Mouse (Mus musculus): ENCODE data around the gene Pgp. TPM values are rescaled to one million over a fixed set of nuclear protein-coding genes. Genes with fewer than 3 reads are reported as not detected.

Pgp gene
- total RNA-seq, 2 experiments from 2014 or later, result 44.0 to 49.2 TPM

DNA sequence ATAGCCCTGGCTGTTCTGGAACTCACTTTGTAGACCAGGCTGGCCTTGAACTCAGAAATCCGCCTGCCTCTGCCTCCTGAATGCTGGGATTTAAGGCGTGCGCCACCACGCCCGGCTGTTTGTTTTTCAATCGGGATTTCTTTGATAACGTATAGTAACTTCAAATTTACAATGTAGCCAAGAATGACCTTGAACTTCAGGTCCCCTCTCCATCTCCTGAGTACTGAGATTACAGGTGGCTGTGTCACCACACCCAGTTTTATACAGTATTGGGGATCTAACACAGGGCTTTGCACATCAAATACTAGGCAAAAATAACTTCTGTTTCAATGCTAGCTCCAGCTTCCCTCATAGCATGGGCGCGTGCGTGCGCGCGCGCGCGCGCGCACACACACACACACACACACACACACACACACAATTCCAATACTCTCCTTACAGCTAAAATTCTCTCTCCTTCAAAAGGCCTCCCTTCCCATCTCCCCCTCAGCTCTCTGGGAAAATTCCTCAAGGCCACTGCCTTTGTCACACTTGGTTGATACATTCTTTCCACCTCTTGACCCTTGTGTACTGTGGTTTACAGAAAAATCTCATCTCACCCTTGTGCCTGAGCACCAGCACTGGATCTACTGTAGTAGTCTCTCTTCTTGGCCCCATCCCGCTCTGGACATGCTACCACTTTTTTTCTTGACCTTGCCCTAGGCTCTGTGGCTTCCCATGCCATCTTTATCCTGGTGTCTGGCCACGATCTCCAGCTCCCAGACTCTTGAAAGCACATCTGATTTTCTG, 11.0 kb downstream of the Pgp start:
- no peak for DNase-seq

DNA sequence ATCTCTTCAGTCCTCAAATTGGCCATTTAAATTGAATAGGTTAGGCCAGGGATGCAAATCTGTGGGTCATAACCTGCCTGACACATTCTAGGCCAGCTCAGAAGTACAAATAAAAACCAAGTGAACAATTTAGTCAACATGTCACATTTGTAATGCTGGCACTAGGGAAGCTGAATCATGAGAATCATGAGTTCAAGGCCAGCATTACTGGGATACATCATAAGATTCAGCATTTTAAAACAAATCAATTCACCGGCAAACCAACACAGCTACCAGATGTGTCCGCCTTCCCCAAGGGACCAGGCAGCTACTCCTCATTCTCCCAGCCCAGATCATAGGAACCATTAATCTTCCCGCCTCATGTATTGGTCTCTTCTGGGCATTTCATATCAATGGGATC, 13.3 kb downstream of the Pgp start:
- DNase-seq, result no peak

DNA sequence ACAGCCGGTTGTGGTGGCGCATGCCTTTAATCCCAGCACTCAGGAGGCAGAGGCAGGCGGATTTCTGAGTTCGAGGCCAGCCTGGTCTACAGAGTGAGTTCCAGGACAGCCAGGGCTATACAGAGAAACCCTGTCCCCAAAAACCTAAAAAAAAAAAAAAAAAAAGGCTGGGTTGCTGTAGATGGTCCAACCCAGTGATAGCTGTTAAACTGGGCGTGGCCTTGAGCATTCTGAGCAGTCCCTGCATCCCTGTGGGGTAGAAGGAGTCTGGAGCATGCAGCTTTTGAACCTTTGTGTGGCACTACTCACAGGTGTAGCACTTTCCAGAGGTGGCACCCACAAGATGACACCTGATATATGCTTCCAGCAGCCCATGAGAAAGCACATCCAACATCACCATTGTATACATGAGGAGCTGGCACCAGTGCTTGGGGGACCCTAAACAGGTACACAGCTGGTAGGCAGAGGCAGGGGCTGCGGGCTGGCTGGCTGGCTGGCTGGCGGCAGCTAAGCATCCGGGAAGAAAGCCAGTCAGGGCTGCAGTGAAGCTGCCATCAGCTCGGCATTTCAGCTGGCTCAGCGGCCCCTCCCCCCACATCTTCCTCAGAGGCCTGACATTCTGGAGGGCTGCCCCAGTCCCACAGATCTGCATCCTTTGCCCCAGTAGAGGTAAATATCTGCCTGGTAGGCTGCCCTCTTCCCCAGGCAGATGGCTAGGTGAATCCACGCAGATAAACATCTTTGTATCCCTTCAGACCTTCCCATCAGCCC, 15.1 kb downstream of the Pgp start:
- DNase-seq, result no peak

DNA sequence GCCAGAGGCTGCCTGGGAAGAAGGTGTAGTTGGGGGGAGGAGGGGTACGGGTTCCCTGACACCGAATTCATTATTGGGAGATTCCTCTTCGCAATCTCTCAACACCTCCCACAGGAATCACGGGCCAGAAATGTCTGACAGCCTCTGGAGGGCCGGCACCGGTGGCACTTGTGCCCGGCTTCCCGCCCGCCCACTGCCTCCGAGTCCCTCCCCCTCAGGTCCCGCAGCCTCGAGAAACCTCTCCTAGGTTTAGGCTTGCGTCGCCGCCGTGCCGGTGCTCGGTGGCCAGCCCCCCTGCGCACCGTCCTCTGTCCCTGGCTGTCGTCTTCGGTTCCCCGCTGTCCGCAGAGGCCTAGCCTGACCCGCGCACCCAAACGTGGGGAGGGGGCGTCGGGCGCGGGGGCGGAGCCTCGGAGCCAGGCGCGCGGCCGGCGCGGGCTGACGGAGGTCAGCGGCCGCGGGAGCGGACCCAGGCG, 18.0 kb downstream of the Pgp start, which contains the start of gene Caskin1:
TSS of gene Caskin1 (plus strand) at position 416 of the 476 bp plus-strand sequence.
- DNase-seq, result peak; percentile 63

DNA sequence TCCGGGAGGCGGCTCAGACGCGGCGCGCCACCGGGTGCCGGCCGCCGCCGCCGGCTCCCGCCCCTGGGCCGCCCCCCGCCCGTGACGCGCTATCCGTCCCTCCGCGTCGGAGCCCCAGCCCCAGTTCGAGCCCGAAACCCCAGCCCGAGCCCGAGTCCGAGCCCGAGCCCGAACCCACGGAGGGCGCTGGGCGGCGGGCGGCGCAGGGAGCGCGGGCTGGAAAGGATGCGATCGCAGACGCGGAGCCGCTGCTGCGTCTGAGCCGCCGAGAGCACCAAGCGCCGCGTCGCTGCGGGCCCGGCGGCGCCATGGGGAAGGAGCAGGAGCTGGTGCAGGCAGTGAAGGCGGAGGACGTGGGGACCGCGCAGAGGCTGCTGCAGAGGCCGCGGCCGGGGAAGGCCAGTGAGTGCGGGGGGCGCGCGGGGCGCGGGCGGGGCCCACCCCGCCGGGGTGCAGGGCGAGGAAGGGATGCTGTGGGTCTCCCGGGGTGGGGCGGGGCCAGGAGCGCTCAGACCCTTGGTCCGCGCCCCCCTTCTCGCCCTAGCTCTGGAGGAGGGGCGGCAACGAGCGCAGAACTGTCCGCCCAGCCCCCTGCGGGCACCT, 18.6 kb downstream of the Pgp start:
- no peak for DNase-seq

DNA sequence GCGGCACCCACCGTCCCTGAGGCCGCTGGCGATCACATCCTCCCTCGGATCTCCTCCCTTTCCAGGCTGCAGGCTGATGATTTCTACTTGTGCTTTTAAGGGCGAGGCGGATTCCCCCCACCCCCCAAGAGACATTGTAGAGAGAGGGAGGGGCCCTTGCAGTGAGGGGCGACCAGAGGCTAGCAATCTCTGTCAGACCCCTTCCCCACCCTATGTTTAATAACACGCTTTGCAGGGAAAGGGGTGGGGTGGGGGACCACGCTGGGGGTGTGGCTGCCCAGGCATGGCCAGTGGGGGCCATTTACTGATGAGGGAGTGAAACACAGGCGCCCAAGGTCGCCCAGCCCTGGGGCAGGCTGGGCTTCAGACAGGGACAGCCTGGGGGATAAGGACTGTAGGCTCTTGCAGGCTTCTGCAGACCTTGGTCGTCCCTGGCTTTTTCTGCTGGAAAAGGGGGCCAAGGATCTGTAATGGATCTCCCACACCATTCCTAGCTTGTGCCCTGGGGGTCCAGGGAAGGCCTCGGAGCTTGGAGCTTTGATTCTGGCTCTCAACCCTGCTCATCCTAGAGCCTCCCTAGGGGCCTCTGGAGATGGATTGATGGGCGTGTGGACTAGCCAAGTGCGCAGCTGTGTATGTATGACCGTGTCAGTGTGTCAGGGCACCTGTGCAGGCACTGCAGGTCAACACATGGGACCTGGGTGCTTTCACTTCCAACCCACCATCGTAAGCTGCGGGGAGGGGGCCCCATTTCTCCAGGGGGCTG, 19.3 kb downstream of the Pgp start:
- no peak for DNase-seq

DNA sequence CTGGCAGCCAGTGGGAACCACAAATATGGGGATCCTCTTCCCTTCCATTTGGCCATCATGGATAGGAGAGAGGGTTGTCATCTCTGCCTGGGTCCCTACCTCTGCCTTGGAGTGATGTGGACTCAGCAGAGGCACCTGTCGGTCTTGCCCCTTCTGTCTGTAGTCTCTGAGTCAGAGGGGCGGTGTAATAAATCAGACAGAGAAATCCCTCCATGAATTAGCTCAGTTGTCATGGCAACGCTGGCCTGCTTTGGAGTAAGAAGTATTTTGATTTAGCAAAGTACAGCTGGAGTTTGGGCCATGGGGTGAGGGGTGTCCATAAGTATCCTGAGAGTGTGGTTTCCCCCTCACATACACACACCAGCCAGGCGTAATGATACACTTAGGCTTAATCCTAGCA, 20.2 kb downstream of the Pgp start:
- DNase-seq, result no peak

DNA sequence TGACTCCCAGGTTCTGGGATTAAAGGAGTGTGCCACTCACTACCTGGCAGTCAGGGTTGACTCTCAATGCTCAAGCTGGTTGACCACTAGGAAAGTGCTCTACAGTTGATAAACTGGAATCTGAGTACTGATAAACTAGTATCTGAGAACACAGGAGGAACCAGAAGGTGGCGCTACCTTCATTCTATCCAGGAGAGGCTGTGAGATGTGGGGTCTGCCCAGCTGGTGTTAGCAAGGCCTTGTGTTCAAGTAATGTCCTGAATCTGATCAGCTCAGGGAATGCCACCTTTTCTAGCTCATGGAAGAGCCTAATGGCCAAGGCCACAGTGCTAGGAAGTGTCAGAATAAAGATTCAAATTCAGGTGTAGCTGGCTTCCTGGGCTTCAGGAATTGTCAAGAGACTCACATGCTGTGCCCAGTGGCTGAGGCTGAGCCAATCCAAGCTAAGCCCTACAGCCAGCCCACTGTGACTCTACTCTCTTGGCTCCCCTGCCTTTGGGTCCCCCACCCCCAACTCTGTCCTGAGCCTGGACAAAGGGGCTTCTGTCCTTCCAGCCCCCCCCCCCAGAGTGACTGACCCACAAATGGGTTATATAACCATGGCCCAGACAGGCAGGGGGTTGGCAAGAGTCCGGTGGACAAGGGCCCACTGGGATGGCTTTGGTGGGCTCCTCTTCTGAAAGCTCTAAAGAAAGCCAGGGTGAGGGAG, 24.6 kb downstream of the Pgp start:
- DNase-seq, result peak; percentile 72

DNA sequence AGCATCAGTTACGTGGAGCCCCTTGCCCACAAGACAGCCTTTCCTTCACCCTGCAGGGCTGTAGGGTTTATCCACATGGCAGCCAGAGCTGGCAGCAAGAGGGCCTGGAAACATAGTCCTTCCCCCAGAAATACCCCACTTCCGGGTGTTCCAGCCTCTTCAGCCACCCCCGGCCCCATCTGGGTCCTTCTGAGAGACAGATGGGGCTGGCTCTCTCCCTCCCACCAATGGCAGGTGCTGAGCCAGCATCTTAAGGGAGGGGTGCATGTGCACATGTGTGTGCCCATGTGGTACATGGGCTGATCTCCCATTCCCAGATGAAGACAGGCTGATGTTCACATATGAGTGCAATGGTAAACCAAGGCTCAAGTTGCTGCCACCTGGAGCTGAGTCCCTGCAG, 25.3 kb downstream of the Pgp start:
- DNase-seq, result no peak

DNA sequence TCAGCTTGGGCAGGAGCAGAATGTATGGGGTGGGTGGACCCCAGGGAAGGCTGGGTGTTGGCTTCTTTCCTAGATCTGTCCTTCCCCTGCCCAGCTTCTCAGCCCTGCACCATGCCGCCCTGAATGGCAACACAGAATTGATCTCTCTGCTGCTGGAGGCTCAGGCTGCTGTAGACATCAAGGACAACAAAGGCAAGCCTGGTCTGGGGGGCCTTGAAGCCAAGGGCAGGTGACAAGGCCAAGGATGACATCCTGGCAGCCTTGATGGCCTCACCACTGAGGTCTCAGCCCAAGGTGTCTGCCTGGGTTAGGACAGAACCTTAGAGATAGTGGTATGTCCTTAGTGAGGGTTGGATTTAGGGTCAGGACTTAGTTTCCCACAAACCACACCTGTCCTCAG, 25.8 kb downstream of the Pgp start:
- DNase-seq, result no peak

DNA sequence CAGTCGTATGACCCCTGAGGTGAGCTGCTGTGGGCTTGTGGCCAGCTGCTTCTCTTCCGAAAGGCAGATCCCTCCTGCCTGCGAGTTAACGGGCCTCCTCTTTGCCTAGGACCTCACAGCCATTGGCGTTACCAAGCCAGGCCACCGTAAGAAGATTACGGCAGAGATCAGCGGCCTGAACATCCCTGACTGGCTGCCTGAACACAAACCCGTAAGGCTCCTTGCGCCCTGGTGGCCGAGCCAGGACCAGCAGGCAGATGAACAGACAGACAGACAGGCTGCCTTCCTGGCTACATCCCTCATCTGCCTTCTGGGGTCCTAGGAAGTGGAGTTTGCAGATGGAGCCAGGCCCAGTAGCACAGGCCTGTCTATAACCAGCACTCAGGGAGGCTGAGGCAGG, 32.0 kb downstream of the Pgp start:
- DNase-seq, result no peak

DNA sequence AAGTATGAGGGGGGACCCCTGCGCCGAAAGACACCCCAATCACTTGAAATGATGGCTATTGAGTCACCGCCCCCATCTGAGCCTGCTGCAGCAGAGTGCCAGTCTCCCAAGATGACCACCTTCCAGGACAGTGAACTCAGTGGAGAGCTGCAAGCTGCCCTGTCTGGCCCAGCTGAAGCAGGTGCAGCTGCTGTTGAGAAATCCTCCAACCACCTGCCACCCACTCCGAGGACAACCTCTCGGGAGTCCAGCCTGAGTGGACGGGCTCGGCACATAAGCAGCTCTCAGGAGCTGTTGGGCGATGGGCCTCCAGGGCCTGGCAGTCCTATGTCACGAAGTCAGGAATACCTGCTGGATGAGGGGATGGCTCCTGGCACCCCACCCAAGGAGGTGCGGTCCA, 33.9 kb downstream of the Pgp start:
- DNase-seq, result no peak

DNA sequence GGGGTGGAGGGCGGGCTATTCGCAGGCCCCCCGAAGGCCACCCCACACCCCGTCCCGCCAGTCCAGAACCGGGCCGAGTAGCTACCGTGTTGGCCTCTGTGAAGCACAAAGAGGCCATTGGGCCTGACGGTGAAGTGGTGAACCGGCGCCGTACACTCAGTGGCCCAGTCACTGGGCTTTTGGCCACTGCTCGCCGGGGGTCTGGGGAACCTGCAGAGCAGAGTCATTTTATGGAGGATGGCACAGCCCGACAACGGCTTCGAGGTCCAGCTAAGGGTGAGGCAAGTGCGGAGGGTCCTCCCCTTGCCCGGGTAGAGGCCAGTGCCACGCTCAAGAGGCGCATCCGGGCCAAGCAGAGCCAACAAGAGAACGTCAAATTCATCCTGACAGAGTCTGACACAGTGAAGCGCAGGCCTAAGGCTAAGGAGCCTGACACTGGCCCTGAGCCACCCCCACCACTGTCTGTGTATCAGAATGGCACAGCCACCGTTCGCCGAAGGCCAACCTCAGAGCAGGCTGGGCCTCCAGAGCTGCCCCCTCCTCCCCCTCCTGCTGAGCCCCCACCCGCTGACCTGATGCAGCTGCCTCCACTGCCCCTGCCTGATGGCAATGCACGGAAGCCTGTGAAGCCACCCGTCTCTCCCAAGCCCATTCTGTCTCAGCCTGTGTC, 35.2 kb downstream of the Pgp start:
- DNase-seq, result no peak

DNA sequence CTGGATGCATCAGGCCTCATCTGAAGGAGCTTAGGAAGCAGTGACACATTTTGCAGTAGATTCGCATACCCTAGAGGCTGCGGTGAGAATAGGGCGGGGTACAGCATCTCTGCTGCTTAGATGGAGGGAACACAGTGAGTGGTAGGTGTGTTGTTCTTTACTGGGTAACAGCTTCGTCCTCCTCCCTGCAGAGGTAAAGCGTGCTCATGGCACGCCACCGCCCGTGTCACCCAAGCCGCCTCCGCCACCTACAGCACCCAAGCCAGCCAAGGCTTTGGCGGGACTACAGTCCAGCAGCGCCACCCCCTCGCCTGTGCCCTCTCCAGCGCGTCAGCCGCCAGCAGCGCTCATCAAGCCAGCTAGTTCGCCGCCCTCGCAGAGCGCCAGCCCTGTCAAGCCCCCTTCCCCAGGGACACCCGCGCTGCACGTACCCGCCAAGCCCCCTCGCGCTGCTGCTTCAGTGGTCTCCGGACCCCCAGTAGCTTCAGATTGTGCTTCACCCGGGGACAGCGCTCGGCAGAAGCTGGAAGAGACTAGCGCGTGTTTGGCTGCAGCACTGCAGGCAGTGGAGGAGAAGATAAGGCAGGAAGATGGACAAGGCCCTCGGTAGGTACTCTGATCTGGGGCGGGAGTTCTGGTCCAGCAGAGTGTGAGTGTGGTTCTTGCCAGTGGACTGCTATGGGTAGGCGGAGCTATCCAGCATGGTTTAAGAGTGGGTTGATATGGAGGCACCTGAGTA, 36.3 kb downstream of the Pgp start:
- peak; percentile 66 for DNase-seq

DNA sequence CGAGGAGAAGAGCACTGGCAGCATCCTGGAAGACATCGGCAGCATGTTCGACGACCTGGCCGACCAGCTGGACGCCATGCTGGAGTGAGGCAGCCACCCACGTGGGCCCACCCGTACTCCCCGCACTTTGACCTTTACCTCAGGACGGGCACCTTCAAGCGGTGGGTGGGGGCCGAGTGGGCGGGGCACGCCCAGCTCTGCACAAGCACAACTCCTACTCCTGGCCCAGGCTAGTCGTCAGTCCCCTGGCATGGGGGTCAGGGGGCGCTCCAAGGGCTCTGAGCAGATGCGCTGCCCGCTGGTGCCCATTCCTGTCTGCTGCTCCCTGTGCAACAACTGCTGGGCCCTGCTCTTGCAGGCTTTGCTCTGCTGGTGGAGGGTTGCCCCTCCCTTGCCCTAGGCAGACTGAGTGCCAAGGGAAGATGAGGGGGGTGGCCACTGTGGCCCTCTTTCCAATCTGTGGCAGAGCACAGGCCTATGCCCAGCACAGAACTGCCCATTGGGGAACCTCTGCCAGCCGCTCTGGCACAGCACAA, 37.0 kb downstream of the Pgp start:
- DNase-seq, result no peak

DNA sequence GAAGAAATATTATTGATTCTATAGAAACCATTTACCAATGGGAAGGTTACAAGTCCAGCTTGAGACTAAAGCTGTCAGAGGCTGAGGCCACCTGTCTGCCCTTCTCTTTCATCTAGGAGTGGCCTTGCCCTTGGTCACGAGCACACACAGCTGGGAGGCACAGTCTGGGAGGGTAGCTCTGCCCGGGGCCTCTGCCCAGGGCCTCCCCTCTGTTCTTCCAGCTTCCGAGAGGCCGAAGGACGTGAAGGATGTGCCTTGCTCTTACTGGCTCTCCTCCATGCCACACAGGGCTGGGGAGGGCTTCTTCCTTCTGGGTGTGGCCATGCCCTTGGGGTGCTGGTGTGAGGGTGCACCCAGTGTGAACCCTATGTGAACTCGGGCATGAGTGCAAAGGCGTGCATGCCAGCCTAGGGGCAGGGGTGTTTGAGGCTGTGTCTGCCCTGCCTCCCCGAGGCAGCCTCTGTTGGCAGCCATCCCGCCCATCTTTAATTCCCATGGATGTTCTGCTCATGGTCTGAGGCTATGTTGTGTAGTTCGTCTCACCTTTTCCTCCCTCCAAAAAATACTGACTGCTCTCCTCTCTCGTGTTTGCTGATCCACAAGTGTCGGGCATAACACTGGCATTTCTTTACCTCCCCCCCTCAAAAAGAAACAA, 37.7 kb downstream of the Pgp start:
- peak; percentile 54 for DNase-seq

DNA sequence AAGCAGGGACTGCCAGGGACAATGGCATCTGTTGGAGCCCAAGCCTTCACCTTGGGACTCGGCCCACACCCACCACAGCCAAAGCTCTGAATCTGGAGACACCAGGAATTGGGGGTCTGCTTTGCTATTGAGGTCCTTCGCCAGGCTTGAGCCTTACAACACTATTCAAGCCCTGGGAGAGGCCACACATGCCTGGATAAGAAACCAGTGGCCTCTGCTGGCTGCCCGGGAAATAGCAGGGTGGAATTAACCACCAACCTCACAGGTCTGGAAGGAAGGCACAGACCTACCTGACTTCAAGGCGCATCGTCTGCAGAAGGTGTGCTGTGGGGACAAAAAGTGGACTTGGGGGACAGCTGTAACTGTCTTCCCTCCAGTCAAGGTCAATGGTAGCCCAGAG, 43.4 kb downstream of the Pgp start:
- DNase-seq, result peak; percentile 77

DNA sequence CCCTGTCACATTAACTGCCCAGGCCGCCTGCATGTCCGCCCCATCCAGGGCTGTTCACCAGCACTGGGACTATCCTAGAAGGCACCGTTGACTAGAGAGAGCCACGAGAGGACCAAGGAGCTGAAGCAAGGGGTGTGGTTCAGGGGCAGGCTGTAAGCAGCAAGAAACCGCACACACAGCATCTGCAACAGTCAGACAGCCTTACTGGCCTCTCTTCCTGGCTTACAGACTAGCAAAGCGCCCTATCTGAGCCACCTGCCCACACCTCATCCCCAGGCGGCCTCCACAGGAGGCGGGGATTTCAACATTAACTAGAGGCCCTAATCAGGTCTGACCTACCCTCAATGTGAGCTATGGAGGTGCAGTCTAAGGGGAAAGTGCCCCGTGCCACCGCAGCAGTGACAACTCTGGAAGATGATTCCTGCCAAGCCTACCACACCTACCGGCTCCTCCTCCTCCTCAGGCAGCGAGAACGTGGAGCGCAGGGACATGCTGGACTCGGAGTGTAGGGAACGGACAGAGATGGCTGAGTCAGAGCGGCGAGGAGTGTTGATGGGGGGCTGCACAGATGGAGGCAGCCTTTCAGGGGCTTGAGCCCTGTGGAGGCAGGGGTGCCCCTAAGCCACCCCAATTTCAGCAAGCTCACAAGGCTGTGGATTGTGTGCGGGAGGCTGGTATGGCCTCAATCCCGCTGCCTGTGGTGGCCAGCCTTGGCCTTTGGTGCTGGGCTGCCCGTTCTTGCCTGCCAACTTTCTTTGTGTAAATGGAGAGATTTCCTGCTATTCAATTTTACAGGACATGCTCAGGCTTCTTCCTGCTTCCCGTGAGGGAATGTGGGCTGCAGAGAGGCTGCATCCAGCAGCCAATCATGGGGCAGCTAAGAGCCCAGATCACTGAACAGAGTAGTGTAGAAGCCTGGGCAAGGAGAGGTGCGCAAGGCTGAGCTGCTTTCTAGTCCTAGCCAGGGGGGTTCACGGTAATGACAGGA, 44.4 kb downstream of the Pgp start:
- no peak for DNase-seq
